Mouse (Mus musculus) lung, embryonic 14.5 days (tissue): ENCODE results near the gene Rasgef1b. TPM values are rescaled to one million over a fixed set of nuclear protein-coding genes. Genes with fewer than 3 reads are reported as not detected.

Experiments used
- ATAC-seq: fragments of 200-750 bp; cut with Nextera tagmentation; 2 replicates; pipeline ENCODE4 v1.8.0; 2017; ENCODE audit warnings: mild to moderate bottlenecking, moderate TSS enrichment, moderate library complexity; ENCODE audit not compliant: insufficient read depth
- DNase-seq: peaks from one replicate; pipeline ENCODE4 v3.0.0-alpha.2; 2015
- H3K27ac ChIP-seq: fragments of 300-500 bp; sonication (generic); 2 replicates; pipeline ENCODE4 v1.5.1; 2014; ENCODE audit warnings: low read depth, mild to moderate bottlenecking, moderate library complexity
- H3K27me3 ChIP-seq: fragments of 300-500 bp; sonication (generic); 2 replicates; pipeline ENCODE4 v1.6.1; 2014; ENCODE audit warnings: low read length, control low read depth; ENCODE audit not compliant: insufficient read depth
- H3K36me3 ChIP-seq: fragments of 300-500 bp; sonication (generic); 2 replicates; pipeline ENCODE4 v1.6.1; 2014; ENCODE audit warnings: control low read depth; ENCODE audit not compliant: insufficient read depth
- H3K4me1 ChIP-seq: fragments of 300-500 bp; sonication (generic); 2 replicates; pipeline ENCODE4 v1.6.1; 2014; ENCODE audit warnings: antibody characterized with exemption, control low read depth; ENCODE audit not compliant: insufficient read depth
- H3K4me2 ChIP-seq: fragments of 300-500 bp; sonication (generic); 2 replicates; pipeline ENCODE4 v1.6.1; 2014; ENCODE audit warnings: mild to moderate bottlenecking
- H3K4me3 ChIP-seq: fragments of 300-500 bp; sonication (generic); 2 replicates; pipeline ENCODE4 v1.5.1; 2014; ENCODE audit warnings: low read depth, low read length
- H3K9ac ChIP-seq: fragments of 300-500 bp; sonication (generic); 2 replicates; pipeline ENCODE4 v1.6.1; 2014
- H3K9me3 ChIP-seq: fragments of 300-500 bp; sonication (generic); 2 replicates; pipeline ENCODE4 v1.6.1; 2016; ENCODE audit warnings: low read depth, low read length, control low read depth
- CTCF ChIP-seq: IDR thresholded peaks from 2 replicates; pipeline ENCODE4 v1.5.1; 2016; ENCODE audit warnings: antibody characterized with exemption, low read depth
- WGBS: fragments of 180-500 bp; shearing (Covaris S2); extraction: QIAGEN DNeasy Blood & Tissue Kit; methylation state at CpG from one replicate; pipeline ENCODE4 v1.1.7; 2014; 5-methylcytosine and 5-hydroxymethylcytosine counted together
- polyA plus RNA-seq: library from polyadenylated mRNA; unstranded; fragments of >200 nt; fragmentation: Nextera tagmentation; extraction: Ambion mirVana; gene quantifications from 2 replicates; pipeline ENCODE4 v1.2.1, GENCODE M21; 2014

The Rasgef1b gene
- polyA plus RNA-seq, 1 experiment from 2014 or later: 15.9 TPM

DNA sequence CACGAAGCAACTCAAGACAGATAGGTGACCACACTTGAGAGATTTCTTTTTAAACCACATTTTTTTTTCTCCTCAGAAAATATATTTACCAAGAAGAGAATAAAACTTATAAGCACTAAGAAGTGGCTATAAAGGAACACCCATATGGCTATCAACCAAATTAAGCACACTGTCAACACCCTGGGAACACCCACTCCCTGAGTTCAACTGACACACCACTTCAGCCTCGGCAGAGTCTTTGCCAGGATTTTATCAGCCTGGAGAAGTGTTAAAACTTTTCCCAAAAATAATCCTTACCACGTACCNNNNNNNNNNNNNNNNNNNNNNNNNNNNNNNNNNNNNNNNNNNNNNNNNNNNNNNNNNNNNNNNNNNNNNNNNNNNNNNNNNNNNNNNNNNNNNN, 368.3 kb downstream of the Rasgef1b start:
- Histone ChIP-seq H3K36me3 (no peaks in the 10 kb centered on the region), H3K27ac (no peak overlapping the region), H3K27me3 (no peaks in the 10 kb centered on the region), H3K4me2 (no peak overlapping the region), H3K9me3 (no peaks in the 10 kb centered on the region), H3K9ac (no peak overlapping the region), H3K4me3 (no peak overlapping the region), H3K4me1 (no peaks in the 10 kb centered on the region)
- DNase-seq (no peak), ATAC-seq (no peak)
- 50% methylated on average over 3 of the region's 3 CpGs for WGBS
- no peak for TF ChIP-seq CTCF

DNA sequence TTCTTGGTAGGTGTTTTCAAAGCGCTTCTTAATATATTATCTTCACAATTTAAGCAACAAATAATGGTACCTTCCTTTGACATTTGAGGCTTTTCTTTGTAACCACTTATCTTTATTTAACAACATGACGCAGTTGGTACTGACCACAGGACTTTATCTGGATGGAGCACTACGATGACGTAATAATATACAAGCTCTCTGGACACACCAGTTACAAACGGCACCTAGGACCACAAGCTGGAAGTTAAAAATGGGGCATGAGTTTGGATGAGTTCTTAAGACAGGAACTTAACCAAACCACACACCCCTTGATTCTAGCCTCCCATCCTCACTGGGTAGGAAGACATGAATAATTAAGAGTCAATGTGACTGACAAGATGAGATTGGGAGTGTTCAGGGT, 369.6 kb downstream of the Rasgef1b start:
- TF ChIP-seq CTCF: no peak
- Histone ChIP-seq H3K4me2 (no peak overlapping the region), H3K9me3 (no peaks in the 10 kb centered on the region), H3K4me3 (no peak overlapping the region), H3K27me3 (no peaks in the 10 kb centered on the region), H3K9ac (no peak overlapping the region), H3K36me3 (no peaks in the 10 kb centered on the region), H3K4me1 (no peaks in the 10 kb centered on the region), H3K27ac (no peak overlapping the region)
- no peak for ATAC-seq
- DNase-seq: no peak
- WGBS: 73% methylated on average over 5 of the region's 5 CpGs

DNA sequence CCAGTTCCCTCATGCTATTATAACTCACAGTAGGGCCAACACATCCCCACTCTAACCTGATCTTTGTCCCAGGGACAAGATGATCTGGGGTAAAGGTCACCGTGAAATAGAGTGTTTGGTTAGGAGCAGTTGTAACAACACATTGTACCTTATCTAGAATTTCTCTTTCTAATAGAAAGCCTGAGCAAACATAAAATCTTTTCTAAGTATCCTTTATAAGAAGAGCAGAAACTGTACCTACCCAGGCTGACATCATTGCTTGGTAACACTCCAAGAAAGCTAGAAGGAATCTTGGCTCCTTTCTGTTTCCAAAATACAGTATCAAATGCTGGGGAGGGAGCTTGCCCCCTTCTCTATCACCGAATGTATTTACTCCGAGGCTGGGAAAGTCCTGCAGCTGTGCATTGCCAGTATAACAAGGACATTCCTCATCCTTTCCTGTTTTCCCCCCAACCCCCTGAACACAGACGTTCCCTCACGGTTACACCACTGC, 374.2 kb downstream of the Rasgef1b start:
- no peak overlapping the region for H3K9ac ChIP-seq
- H3K36me3 ChIP-seq: no peaks in the 10 kb centered on the region
- no peak for TF ChIP-seq CTCF
- H3K27me3 ChIP-seq: no peaks in the 10 kb centered on the region
- WGBS: 13% methylated on average over 5 of the region's 5 CpGs
- H3K9me3 ChIP-seq: no peaks in the 10 kb centered on the region
- no peaks in the 10 kb centered on the region for H3K4me1 ChIP-seq
- 0 out of 2 replicates have a peak overlapping the region, but pooled peaks have one; percentile 38 for H3K27ac ChIP-seq
- ATAC-seq (peak; percentile 71), DNase-seq (peak; percentile 81)
- no peak overlapping the region for H3K4me3 ChIP-seq
- no peak overlapping the region for H3K4me2 ChIP-seq

- no peaks in the 10 kb centered on the region for H3K4me1 ChIP-seq
- no peak overlapping the region for H3K27ac ChIP-seq
- no peaks in the 10 kb centered on the region for H3K36me3 ChIP-seq
- WGBS: 62% methylated on average over 4 of the region's 4 CpGs
- DNase-seq (no peak), ATAC-seq (no peak)
- H3K9ac ChIP-seq: no peak overlapping the region
- H3K27me3 ChIP-seq: no peaks in the 10 kb centered on the region
- H3K4me2 ChIP-seq: no peak overlapping the region
- TF ChIP-seq CTCF: no peak
- no peaks in the 10 kb centered on the region for H3K9me3 ChIP-seq
- no peak overlapping the region for H3K4me3 ChIP-seq
Measured at GRCm38 (mm10) chr5:99350030-99350429, 378.8 kb downstream of the Rasgef1b start.

DNA sequence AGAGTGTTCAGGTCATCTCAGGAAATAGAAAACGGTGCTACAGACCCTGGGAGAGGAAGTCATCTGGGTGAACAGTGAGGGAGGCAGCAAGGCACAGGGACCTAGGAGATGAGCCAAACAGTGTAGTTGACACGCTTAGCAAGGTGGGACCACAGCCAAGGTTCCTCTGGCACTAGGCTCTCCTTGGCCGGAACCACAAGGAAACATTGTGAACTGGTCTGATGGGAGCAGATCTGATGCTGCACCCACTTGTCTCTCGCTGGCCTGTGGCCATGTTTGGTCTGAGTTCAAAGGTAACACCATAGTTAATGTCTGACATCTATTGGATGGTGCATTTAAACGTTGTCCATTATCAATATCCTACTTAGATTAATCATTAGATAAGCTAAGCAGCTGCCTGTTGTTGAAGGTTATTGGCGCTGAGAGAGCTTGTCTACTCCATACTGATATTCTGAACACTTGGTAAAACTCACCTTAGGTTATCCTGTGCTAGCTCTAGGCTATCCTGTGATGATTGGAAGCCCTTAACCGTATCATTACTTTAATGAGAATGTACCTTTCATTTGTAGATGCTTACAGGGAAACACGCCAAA, 380.5 kb downstream of the Rasgef1b start:
- ATAC-seq (no peak), DNase-seq (no peak)

DNA sequence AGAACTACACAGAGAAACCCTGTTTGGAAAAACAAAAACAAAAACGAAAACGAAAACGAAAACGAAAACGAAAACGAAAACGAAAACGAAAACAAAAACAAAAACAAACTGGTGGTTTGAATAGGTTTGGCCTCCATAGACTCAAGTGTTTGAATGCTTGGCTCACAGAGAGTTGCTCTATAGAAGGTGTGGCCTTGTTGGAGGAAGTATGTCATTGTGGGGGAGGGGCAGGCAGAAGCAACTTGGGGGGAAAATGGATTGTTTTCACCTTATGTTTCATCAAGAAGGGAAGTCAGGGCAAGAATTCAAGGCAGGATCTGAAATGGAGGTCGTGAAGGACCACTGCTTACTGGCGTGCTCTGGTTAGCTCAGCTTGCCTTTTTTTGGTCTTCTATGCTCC, 386.3 kb downstream of the Rasgef1b start:
- no peak overlapping the region for H3K4me3 ChIP-seq
- H3K9ac ChIP-seq: no peak overlapping the region
- ATAC-seq: no peak
- DNase-seq: no peak
- H3K36me3 ChIP-seq: no peaks in the 10 kb centered on the region
- no peak overlapping the region for H3K27ac ChIP-seq
- H3K9me3 ChIP-seq: no peaks in the 10 kb centered on the region
- no peak overlapping the region for H3K4me2 ChIP-seq
- peaks cover 4% of the 10 kb centered on the region; the same call in 1 of the 2 replicates for H3K4me1 ChIP-seq
- no peaks in the 10 kb centered on the region for H3K27me3 ChIP-seq
- WGBS: 91% methylated on average over 10 of the region's 10 CpGs
- TF ChIP-seq CTCF: no peak

More for the DNA sequence above, 380.5 kb downstream of the Rasgef1b start:
- H3K9ac ChIP-seq: no peak overlapping the region
- no peak overlapping the region for H3K4me3 ChIP-seq
- no peaks in the 10 kb centered on the region for H3K4me1 ChIP-seq
- no peaks in the 10 kb centered on the region for H3K9me3 ChIP-seq
- H3K4me2 ChIP-seq: no peak overlapping the region
- H3K27me3 ChIP-seq: no peaks in the 10 kb centered on the region
- no peak for TF ChIP-seq CTCF
- no peaks in the 10 kb centered on the region for H3K36me3 ChIP-seq
- H3K27ac ChIP-seq: no peak overlapping the region
- 64% methylated on average over 8 of the region's 8 CpGs for WGBS

DNA sequence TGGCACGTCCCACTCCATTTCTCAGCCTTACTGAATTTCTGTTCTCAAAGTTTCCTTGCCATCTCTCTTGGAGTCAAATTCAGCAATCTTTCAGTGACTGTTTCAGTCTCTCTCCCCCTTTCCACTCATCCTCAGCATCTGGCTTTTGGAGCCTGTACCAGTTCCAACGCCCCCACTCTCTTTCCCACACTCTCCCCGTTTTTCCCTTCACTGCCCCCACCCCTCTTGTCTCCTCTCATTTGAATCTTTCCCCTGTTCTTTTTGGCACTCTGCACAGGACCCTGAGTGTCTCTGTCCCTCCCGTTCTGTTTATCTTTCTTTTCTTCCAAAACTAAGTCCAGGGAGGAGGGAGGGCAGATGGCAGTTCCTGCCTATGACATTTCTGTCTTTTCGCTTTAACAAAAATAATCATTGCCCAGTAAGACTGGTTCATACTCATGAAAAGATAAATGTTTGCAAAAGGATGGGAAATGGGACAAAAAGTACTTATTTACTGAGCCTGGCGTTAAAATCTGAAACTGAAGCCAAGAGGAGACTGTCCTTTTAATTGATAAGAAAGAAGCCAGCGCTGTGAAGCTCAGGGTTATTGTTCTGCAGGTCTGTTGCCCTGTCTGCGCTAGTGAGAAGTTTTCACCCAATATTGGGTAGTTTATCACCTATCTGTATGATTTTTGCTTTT, 388.4 kb downstream of the Rasgef1b start:
- TF ChIP-seq CTCF: no peak
- Histone ChIP-seq H3K4me1 (peaks cover 4% of the 10 kb centered on the region; the same call in 1 of the 2 replicates), H3K27me3 (no peaks in the 10 kb centered on the region), H3K4me2 (peak overlapping the region; percentile 64), H3K9me3 (no peaks in the 10 kb centered on the region), H3K36me3 (no peaks in the 10 kb centered on the region), H3K27ac (peak overlapping the region; percentile 44), H3K9ac (peak overlapping the region; percentile 48; the same call in 1 of the 2 replicates), H3K4me3 (no peak overlapping the region)
- ATAC-seq: peak; percentile 69; the same call in 1 of the 2 replicates
- 35% methylated on average over 8 of the region's 8 CpGs for WGBS
- DNase-seq: peak; percentile 39
